Mouse (Mus musculus) C2C12 (cell line): Measurements from ENCODE around the gene Rgs19.

Experiments
- CTCF ChIP-seq: IDR thresholded peaks from one replicate; pipeline ENCODE4 v1.5.1; 2011; ENCODE audit not compliant: control insufficient read depth, insufficient read depth, insufficient read length
- USF1 ChIP-seq: IDR thresholded peaks from one replicate; pipeline ENCODE4 v1.6.1; 2011; ENCODE audit warnings: low read depth, mild to moderate bottlenecking, control low read depth, moderate library complexity

DNA sequence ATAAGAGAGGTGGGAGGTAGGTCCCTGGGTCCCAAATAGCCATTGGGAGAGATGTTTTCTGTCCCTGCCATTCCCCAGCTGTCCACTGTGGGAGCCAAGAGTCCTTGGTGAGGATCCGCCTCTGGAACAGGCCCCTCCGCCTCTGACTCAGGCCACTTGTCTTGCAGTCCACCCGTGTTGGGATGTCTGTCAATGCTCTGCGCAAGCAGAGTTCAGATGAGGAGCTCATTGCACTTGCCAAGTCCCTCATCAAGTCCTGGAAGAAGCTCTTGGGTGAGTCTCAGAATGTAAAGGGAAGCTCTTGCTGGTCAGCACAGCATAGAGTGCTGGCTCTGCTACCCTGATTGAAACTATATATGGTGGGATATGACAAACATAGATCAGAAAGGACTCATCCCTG, 10.4 kb downstream of the Rgs19 start:
- TF ChIP-seq CTCF (no peak), USF1 (no peak)
